Mouse (Mus musculus) limb, embryonic 14.5 days (tissue): ENCODE data around the gene Gm7534. TPM values are rescaled to one million over a fixed set of nuclear protein-coding genes. Genes with fewer than 3 reads are reported as not detected.

Source experiments
- ATAC-seq: fragments of 200-750 bp; cut with Nextera tagmentation; 2 replicates; pipeline ENCODE4 v1.8.0; 2017; ENCODE audit warnings: low read depth, moderate number of reproducible peaks, moderate TSS enrichment; ENCODE audit not compliant: low FRiP score
- DNase-seq: peaks from one replicate; pipeline ENCODE4 v3.0.0-alpha.2; 2015; ENCODE audit warnings: low spot score
- H3K27ac ChIP-seq: fragments of 300-500 bp; sonication (generic); replicated peaks from 2 replicates; pipeline ENCODE4 v1.5.1; 2014; ENCODE audit warnings: low read depth, mild to moderate bottlenecking, low read length, moderate library complexity, mixed read lengths
- H3K27me3 ChIP-seq: fragments of 300-500 bp; sonication (generic); 2 replicates; pipeline ENCODE4 v1.6.1; 2014; ENCODE audit warnings: low read length, mixed read lengths; ENCODE audit not compliant: control insufficient read depth, insufficient read depth
- H3K36me3 ChIP-seq: fragments of 300-500 bp; sonication (generic); 2 replicates; pipeline ENCODE4 v1.6.1; 2014; ENCODE audit warnings: mild to moderate bottlenecking, low read length, moderate library complexity, mixed read lengths; ENCODE audit not compliant: control insufficient read depth, insufficient read depth
- H3K4me1 ChIP-seq: fragments of 300-500 bp; sonication (generic); 2 replicates; pipeline ENCODE4 v1.6.1; 2014; ENCODE audit warnings: antibody characterized with exemption, low read length, mixed read lengths; ENCODE audit not compliant: control insufficient read depth, insufficient read depth
- H3K4me2 ChIP-seq: fragments of 300-500 bp; sonication (generic); replicated peaks from 2 replicates; pipeline ENCODE4 v1.6.1; 2014; ENCODE audit warnings: low read depth, mild to moderate bottlenecking, low read length, moderate library complexity; ENCODE audit not compliant: severe bottlenecking
- H3K4me3 ChIP-seq: fragments of 300-500 bp; sonication (generic); replicated peaks from 2 replicates; pipeline ENCODE4 v1.5.1; 2014; ENCODE audit warnings: low read length
- H3K9ac ChIP-seq: fragments of 300-500 bp; sonication (generic); 2 replicates; pipeline ENCODE4 v1.6.1; 2014; ENCODE audit warnings: mild to moderate bottlenecking, low read depth, low read length, moderate library complexity; ENCODE audit not compliant: severe bottlenecking
- H3K9me3 ChIP-seq: fragments of 300-500 bp; sonication (generic); 2 replicates; pipeline ENCODE4 v1.6.1; 2016; ENCODE audit warnings: low read length; ENCODE audit not compliant: control insufficient read depth
- POLR2A ChIP-seq: fragments of 200-500 bp; IDR thresholded peaks from 2 replicates; pipeline ENCODE4 v1.8.0; 2012; ENCODE audit warnings: inconsistent platforms, mild to moderate bottlenecking, moderate library complexity, borderline replicate concordance; ENCODE audit not compliant: insufficient read depth, insufficient read length; ENCODE audit errors: extremely low read depth
- WGBS: fragments of 180-500 bp; shearing (Covaris S2); extraction: QIAGEN DNeasy Blood & Tissue Kit; methylation state at CpG from one replicate; pipeline ENCODE4 v1.1.7; 2014; 5-methylcytosine and 5-hydroxymethylcytosine counted together
- polyA plus RNA-seq, 2 experiments: library from polyadenylated mRNA; depleted of rRNA in 1 of 2; stranded (reverse) in 1 of 2; unstranded in 1 of 2; fragments of >200 nt; fragmentation: Nextera tagmentation in 1 of 2; extraction: Ambion mirVana in 1 of 2; gene quantifications; 2 replicates each; pipeline versions ENCODE4 v1.2.1 to v1.2.3; 2012 to 2014

Gene Gm7534
- polyA plus RNA-seq, 2 experiments: not detected

GRCm38 (mm10) chr4:134158774-134159173 lies 44.0 kb downstream of the Gm7534 start:
- DNase-seq (no peak), ATAC-seq (no peak)
- 77% methylated on average over 6 of the region's 6 CpGs for WGBS
- H3K36me3 ChIP-seq: peaks cover 14% of the 10 kb centered on the region
- H3K4me1 ChIP-seq: no peaks in the 10 kb centered on the region; the same call in 1 of the 2 replicates
- no peak overlapping the region for H3K9ac ChIP-seq
- H3K4me2 ChIP-seq: 0 out of 2 replicates have a peak overlapping the region, but pooled peaks have one; percentile 11
- H3K9me3 ChIP-seq: no peaks in the 10 kb centered on the region
- H3K27me3 ChIP-seq: no peaks in the 10 kb centered on the region
- H3K4me3 ChIP-seq: no peak overlapping the region
- TF ChIP-seq POLR2A: no peak
- H3K27ac ChIP-seq: no peak overlapping the region

- Histone ChIP-seq H3K4me1 (no peaks in the 10 kb centered on the region; the same call in 1 of the 2 replicates), H3K27me3 (no peaks in the 10 kb centered on the region), H3K27ac (no peak overlapping the region), H3K9me3 (no peaks in the 10 kb centered on the region), H3K9ac (no peak overlapping the region), H3K4me3 (no peak overlapping the region), H3K4me2 (no peak overlapping the region), H3K36me3 (peaks cover 24% of the 10 kb centered on the region)
- no peak for DNase-seq
- TF ChIP-seq POLR2A: no peak
- 88% methylated on average over 2 of the region's 2 CpGs for WGBS
- no peak for ATAC-seq
Measured at GRCm38 (mm10) chr4:134157558-134157957, 45.2 kb downstream of the Gm7534 start.

- no peak overlapping the region for H3K9ac ChIP-seq
- H3K9me3 ChIP-seq: no peaks in the 10 kb centered on the region
- DNase-seq: no peak
- TF ChIP-seq POLR2A: no peak
- WGBS: 29% methylated on average over 8 of the region's 8 CpGs
- H3K27ac ChIP-seq: no peak overlapping the region
- ATAC-seq: peak; percentile 37; the same call in 1 of the 2 replicates
- H3K36me3 ChIP-seq: peaks cover 29% of the 10 kb centered on the region
- H3K27me3 ChIP-seq: no peaks in the 10 kb centered on the region
- H3K4me1 ChIP-seq: no peaks in the 10 kb centered on the region; the same call in 1 of the 2 replicates
- no peak overlapping the region for H3K4me2 ChIP-seq
- no peak overlapping the region for H3K4me3 ChIP-seq
Measured at GRCm38 (mm10) chr4:134156744-134157143, 46.1 kb downstream of the Gm7534 start.

GRCm38 (mm10) chr4:134155961-134156465 lies 46.8 kb downstream of the Gm7534 start:
- Histone ChIP-seq H3K9me3 (no peaks in the 10 kb centered on the region), H3K27me3 (no peaks in the 10 kb centered on the region), H3K4me2 (no peak overlapping the region), H3K4me3 (no peak overlapping the region), H3K9ac (no peak overlapping the region), H3K36me3 (peaks cover 36% of the 10 kb centered on the region), H3K4me1 (no peaks in the 10 kb centered on the region; the same call in 1 of the 2 replicates), H3K27ac (no peak overlapping the region)
- DNase-seq (no peak), ATAC-seq (no peak)
- WGBS: 90% methylated on average over 10 of the region's 10 CpGs
- TF ChIP-seq POLR2A: no peak

- DNase-seq: no peak
- 86% methylated on average over 6 of the region's 6 CpGs for WGBS
- Histone ChIP-seq H3K4me2 (no peak overlapping the region), H3K27ac (no peak overlapping the region), H3K4me3 (no peak overlapping the region), H3K9me3 (no peaks in the 10 kb centered on the region), H3K9ac (no peak overlapping the region), H3K4me1 (no peaks in the 10 kb centered on the region; the same call in 1 of the 2 replicates), H3K27me3 (no peaks in the 10 kb centered on the region), H3K36me3 (peaks cover 38% of the 10 kb centered on the region)
- no peak for TF ChIP-seq POLR2A
- no peak for ATAC-seq
Measured at GRCm38 (mm10) chr4:134155531-134155930, 47.3 kb downstream of the Gm7534 start.
